24 mouse cellular contexts compared by ENCODE assay signal in genomic region chr16:19003757-19004156, GRCm38 (mm10).
"Had no signal": no experiment of that assay in that cellular context is flagged by ENCODE, and none has a peak within 500 bp of the region (broad histone marks: within the 10 kb centered on the region; RNA-seq: fewer than 3 reads in every experiment).

No protein-coding gene starts in this region.

- H3K27me3 ChIP-seq: embryonic facial prominence, embryonic 12.5 days; embryonic facial prominence, embryonic 13.5 days; embryonic facial prominence, embryonic 15.5 days; forebrain, embryonic 12.5 days; forebrain, embryonic 13.5 days; forebrain, embryonic 15.5 days had no signal

- H3K4me3 ChIP-seq: embryonic facial prominence, embryonic 10.5 days; embryonic facial prominence, embryonic 12.5 days; embryonic facial prominence, embryonic 13.5 days; embryonic facial prominence, embryonic 15.5 days; erythroblast, embryonic 14.5 days; forebrain, embryonic 10.5 days; forebrain, embryonic 12.5 days; forebrain, embryonic 13.5 days; forebrain, embryonic 15.5 days; gastrocnemius, adult 2 months; heart, adult 2 months had no signal

- H3K9ac ChIP-seq: embryonic facial prominence, embryonic 12.5 days; embryonic facial prominence, embryonic 13.5 days; embryonic facial prominence, embryonic 15.5 days; forebrain, embryonic 12.5 days; forebrain, embryonic 13.5 days; forebrain, embryonic 15.5 days; forebrain, postnatal 0 days had no signal

- H3K9me3 ChIP-seq: embryonic facial prominence, embryonic 12.5 days; embryonic facial prominence, embryonic 13.5 days; embryonic facial prominence, embryonic 15.5 days; forebrain, embryonic 12.5 days; forebrain, embryonic 13.5 days; forebrain, embryonic 15.5 days had no signal

- H3K27ac ChIP-seq: embryonic facial prominence, embryonic 10.5 days; embryonic facial prominence, embryonic 12.5 days; embryonic facial prominence, embryonic 13.5 days; embryonic facial prominence, embryonic 15.5 days; forebrain, embryonic 10.5 days; forebrain, embryonic 12.5 days; forebrain, embryonic 13.5 days; forebrain, embryonic 15.5 days; gastrocnemius, adult 2 months; heart, adult 2 months had no signal

- H3K36me3 ChIP-seq: embryonic facial prominence, embryonic 10.5 days; embryonic facial prominence, embryonic 12.5 days; embryonic facial prominence, embryonic 13.5 days; embryonic facial prominence, embryonic 15.5 days; forebrain, embryonic 10.5 days; forebrain, embryonic 12.5 days; forebrain, embryonic 15.5 days had no signal

- H3K4me1 ChIP-seq: embryonic facial prominence, embryonic 10.5 days; embryonic facial prominence, embryonic 12.5 days; embryonic facial prominence, embryonic 13.5 days; embryonic facial prominence, embryonic 15.5 days; forebrain, embryonic 10.5 days; forebrain, embryonic 12.5 days; forebrain, embryonic 13.5 days; forebrain, embryonic 15.5 days had no signal

- H3K4me2 ChIP-seq: embryonic facial prominence, embryonic 12.5 days; embryonic facial prominence, embryonic 13.5 days; embryonic facial prominence, embryonic 15.5 days; forebrain, embryonic 12.5 days; forebrain, embryonic 13.5 days; forebrain, embryonic 15.5 days had no signal

- DNase-seq: cerebellum, adult 9-11 months; cerebellum, postnatal 14 days; cerebellum, postnatal 25 days; cerebellum, postnatal 36 days; forebrain, postnatal 0 days; gastrocnemius, adult 2 months; gastrocnemius, postnatal 10 days; gastrocnemius, postnatal 14 days; gastrocnemius, postnatal 25 days; gastrocnemius, postnatal 36 days; heart, adult 11 months; heart, adult 18-20 months; heart, adult 2 months had no signal

- ATAC-seq: forebrain, embryonic 13.5 days; forebrain, embryonic 14.5 days; forebrain, embryonic 15.5 days; forebrain, embryonic 16.5 days; forebrain, postnatal 0 days had no signal
